Mouse (Mus musculus): ENCODE data around the gene Tmem132a. TPM values are rescaled to one million over a fixed set of nuclear protein-coding genes. Genes with fewer than 3 reads are reported as not detected.

Tmem132a gene
- total and polyA plus RNA-seq, 3 experiments, result 0.01 to 2.3 (median 0.27) TPM

GRCm38 (mm10) chr19:10816462-10816861 is 53.3 kb downstream of the Tmem132a start:
- Histone ChIP-seq H3K9me3 (replicated peaks) (no peaks in the 10 kb centered on the region), H3K27me3 (ENCODE audit: insufficient read depth, low read length) (peaks cover 3% of the 10 kb centered on the region; the same call in 1 of the 2 replicates), H3K36me3 (replicated peaks) (no peaks in the 10 kb centered on the region), H3K4me1 (ENCODE audit: insufficient read depth, low read depth, low read length) (peaks cover 7% of the 10 kb centered on the region; the same call in 1 of the 2 replicates), H3K4me3 (ENCODE audit: low read depth, low read length) (no peak overlapping the region)
- ATAC-seq (ENCODE audit: extremely low read depth, insufficient number of reproducible peaks, low FRiP score, poor library complexity, severe bottlenecking) (no peak), DNase-seq (ENCODE audit: low spot score) (no peak)
- TF ChIP-seq GATA2 (IDR thresholded peaks at IDR 0.05; ENCODE audit: borderline replicate concordance, low read depth, low read length) (no peak), TAL1 (conservative IDR thresholded peaks at IDR 0.05; ENCODE audit: low read depth, low read length) (no peak), GATA1 (IDR thresholded peaks at IDR 0.05; ENCODE audit: borderline replicate concordance, low read length) (no peak), CTCF (IDR thresholded peaks at IDR 0.05; ENCODE audit: low read depth, low read length) (no peak), POLR2AphosphoS5 (IDR thresholded peaks at IDR 0.05; ENCODE audit: insufficient replicate concordance, low read depth, low read length) (no peak)

GRCm38 (mm10) chr19:10815871-10816270 is 53.9 kb downstream of the Tmem132a start:
- H3K4me1 ChIP-seq (ENCODE audit: insufficient read depth, low read depth, low read length), result peaks cover 7% of the 10 kb centered on the region; the same call in 1 of the 2 replicates
- H3K36me3 ChIP-seq (replicated peaks), result no peaks in the 10 kb centered on the region
- H3K27me3 ChIP-seq (ENCODE audit: insufficient read depth, low read length), result peaks cover 3% of the 10 kb centered on the region; the same call in 1 of the 2 replicates
- ATAC-seq (ENCODE audit: extremely low read depth, insufficient number of reproducible peaks, low FRiP score, poor library complexity, severe bottlenecking), result no peak
- TF ChIP-seq GATA2 (IDR thresholded peaks at IDR 0.05; ENCODE audit: borderline replicate concordance, low read depth, low read length), result no peak
- no peak for TF ChIP-seq POLR2AphosphoS5 (IDR thresholded peaks at IDR 0.05; ENCODE audit: insufficient replicate concordance, low read depth, low read length)
- TF ChIP-seq GATA1 (IDR thresholded peaks at IDR 0.05; ENCODE audit: borderline replicate concordance, low read length), result no peak
- TF ChIP-seq CTCF (IDR thresholded peaks at IDR 0.05; ENCODE audit: low read depth, low read length), result no peak
- no peak for TF ChIP-seq TAL1 (conservative IDR thresholded peaks at IDR 0.05; ENCODE audit: low read depth, low read length)
- H3K9me3 ChIP-seq (replicated peaks), result no peaks in the 10 kb centered on the region
- H3K4me3 ChIP-seq (ENCODE audit: low read depth, low read length), result no peak overlapping the region
- no peak for DNase-seq (ENCODE audit: low spot score)

DNA sequence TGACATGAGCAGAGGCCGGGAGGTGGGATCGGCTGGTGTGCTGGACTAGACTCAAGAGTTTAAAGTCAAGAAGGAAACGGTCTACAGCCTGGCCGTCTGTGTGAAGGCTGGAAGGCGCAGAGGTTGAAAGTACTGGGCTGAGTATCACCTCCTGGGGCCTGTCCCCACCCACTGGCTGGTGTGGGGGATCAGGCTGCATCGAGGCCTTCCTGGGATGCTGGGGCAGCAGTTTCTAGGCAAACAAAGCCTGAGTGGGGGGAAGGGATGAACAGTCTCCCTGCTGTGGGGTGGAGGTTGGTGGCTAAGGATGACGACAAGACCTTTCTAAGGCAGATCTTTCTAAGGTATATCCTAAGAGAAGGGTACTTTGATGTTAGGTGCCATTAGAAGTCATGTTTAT is 55.8 kb downstream of the Tmem132a start:
- ATAC-seq (ENCODE audit: extremely low read depth, insufficient number of reproducible peaks, low FRiP score, poor library complexity, severe bottlenecking) (no peak), DNase-seq (ENCODE audit: low spot score) (no peak)
- Histone ChIP-seq H3K36me3 (replicated peaks) (no peaks in the 10 kb centered on the region), H3K27me3 (ENCODE audit: insufficient read depth, low read length) (peaks cover 3% of the 10 kb centered on the region; the same call in 1 of the 2 replicates), H3K4me3 (ENCODE audit: low read depth, low read length) (no peak overlapping the region), H3K4me1 (ENCODE audit: insufficient read depth, low read depth, low read length) (peaks cover 7% of the 10 kb centered on the region; the same call in 1 of the 2 replicates), H3K9me3 (replicated peaks) (no peaks in the 10 kb centered on the region)
- no peak for TF ChIP-seq TAL1 (conservative IDR thresholded peaks at IDR 0.05; ENCODE audit: low read depth, low read length)
- no peak for TF ChIP-seq CTCF (IDR thresholded peaks at IDR 0.05; ENCODE audit: low read depth, low read length)
- no peak for TF ChIP-seq POLR2AphosphoS5 (IDR thresholded peaks at IDR 0.05; ENCODE audit: insufficient replicate concordance, low read depth, low read length)
- TF ChIP-seq GATA1 (IDR thresholded peaks at IDR 0.05; ENCODE audit: borderline replicate concordance, low read length), result no peak
- TF ChIP-seq GATA2 (IDR thresholded peaks at IDR 0.05; ENCODE audit: borderline replicate concordance, low read depth, low read length), result no peak

DNA sequence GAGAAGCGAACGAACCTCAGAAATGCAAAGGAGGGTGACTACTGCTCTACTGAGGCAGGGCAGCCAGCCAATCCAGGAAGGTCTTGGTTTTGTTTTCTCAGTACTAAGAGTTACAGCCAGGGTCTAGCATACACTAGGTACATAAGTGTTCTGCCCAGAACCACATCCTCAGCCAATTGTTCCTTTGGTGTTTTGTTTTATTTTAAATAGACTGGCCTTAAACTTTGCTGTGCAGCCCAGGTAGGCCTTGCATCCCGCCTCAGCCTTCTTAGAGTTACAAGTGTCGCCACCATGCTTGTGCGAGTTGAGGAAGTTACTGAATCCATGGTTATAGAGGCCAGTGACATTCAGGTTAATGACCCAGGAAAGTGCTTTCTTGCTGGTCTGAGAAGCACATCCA is 56.7 kb downstream of the Tmem132a start:
- no peak for TF ChIP-seq GATA1 (IDR thresholded peaks at IDR 0.05; ENCODE audit: borderline replicate concordance, low read length)
- TF ChIP-seq GATA2 (IDR thresholded peaks at IDR 0.05; ENCODE audit: borderline replicate concordance, low read depth, low read length), result no peak
- Histone ChIP-seq H3K36me3 (replicated peaks) (no peaks in the 10 kb centered on the region), H3K4me1 (ENCODE audit: insufficient read depth, low read depth, low read length) (no peaks in the 10 kb centered on the region), H3K4me3 (ENCODE audit: low read depth, low read length) (no peak overlapping the region), H3K27me3 (ENCODE audit: insufficient read depth, low read length) (peaks cover 3% of the 10 kb centered on the region; the same call in 1 of the 2 replicates), H3K9me3 (replicated peaks) (no peaks in the 10 kb centered on the region)
- no peak for DNase-seq (ENCODE audit: low spot score)
- no peak for ATAC-seq (ENCODE audit: extremely low read depth, insufficient number of reproducible peaks, low FRiP score, poor library complexity, severe bottlenecking)

- Histone ChIP-seq H3K4me1 (ENCODE audit: insufficient read depth, low read depth, low read length) (no peaks in the 10 kb centered on the region), H3K4me3 (ENCODE audit: low read depth, low read length) (no peak overlapping the region), H3K9me3 (replicated peaks) (no peaks in the 10 kb centered on the region), H3K36me3 (replicated peaks) (no peaks in the 10 kb centered on the region), H3K27me3 (ENCODE audit: insufficient read depth, low read length) (no peaks in the 10 kb centered on the region)
- no peak for ATAC-seq (ENCODE audit: extremely low read depth, insufficient number of reproducible peaks, low FRiP score, poor library complexity, severe bottlenecking)
- TF ChIP-seq GATA1 (IDR thresholded peaks at IDR 0.05; ENCODE audit: borderline replicate concordance, low read length) (no peak), TAL1 (conservative IDR thresholded peaks at IDR 0.05; ENCODE audit: low read depth, low read length) (no peak), GATA2 (IDR thresholded peaks at IDR 0.05; ENCODE audit: borderline replicate concordance, low read depth, low read length) (no peak), CTCF (IDR thresholded peaks at IDR 0.05; ENCODE audit: low read depth, low read length) (no peak), POLR2AphosphoS5 (IDR thresholded peaks at IDR 0.05; ENCODE audit: insufficient replicate concordance, low read depth, low read length) (no peak)
- DNase-seq (ENCODE audit: low spot score), result no peak
Observed at GRCm38 (mm10) chr19:10811471-10811870, 58.3 kb downstream of the Tmem132a start.

DNA sequence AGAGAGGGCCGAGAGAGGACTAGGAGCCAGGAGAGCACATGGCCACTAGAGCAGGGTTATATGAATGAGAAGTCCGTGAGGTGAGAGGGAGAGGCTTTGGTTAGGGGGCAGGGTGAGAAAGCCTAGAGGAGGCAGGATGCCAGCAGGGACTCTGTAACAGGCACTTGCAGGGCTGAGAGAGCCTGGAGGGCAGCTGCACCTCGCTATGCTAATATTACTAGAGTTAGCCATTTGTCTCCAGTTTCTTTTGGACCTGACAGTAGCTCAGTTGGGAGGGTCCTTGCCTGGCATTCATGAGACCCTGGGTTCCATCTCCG is 59.6 kb downstream of the Tmem132a start:
- no peaks in the 10 kb centered on the region for H3K4me1 ChIP-seq (ENCODE audit: insufficient read depth, low read depth, low read length)
- no peak overlapping the region for H3K4me3 ChIP-seq (ENCODE audit: low read depth, low read length)
- DNase-seq (ENCODE audit: low spot score) (no peak), ATAC-seq (ENCODE audit: extremely low read depth, insufficient number of reproducible peaks, low FRiP score, poor library complexity, severe bottlenecking) (no peak)
- H3K36me3 ChIP-seq (replicated peaks), result no peaks in the 10 kb centered on the region
- no peak for TF ChIP-seq CTCF (IDR thresholded peaks at IDR 0.05; ENCODE audit: low read depth, low read length)
- no peak for TF ChIP-seq GATA1 (IDR thresholded peaks at IDR 0.05; ENCODE audit: borderline replicate concordance, low read length)
- no peak for TF ChIP-seq GATA2 (IDR thresholded peaks at IDR 0.05; ENCODE audit: borderline replicate concordance, low read depth, low read length)
- TF ChIP-seq POLR2AphosphoS5 (IDR thresholded peaks at IDR 0.05; ENCODE audit: insufficient replicate concordance, low read depth, low read length), result no peak
- TF ChIP-seq TAL1 (conservative IDR thresholded peaks at IDR 0.05; ENCODE audit: low read depth, low read length), result no peak
- no peaks in the 10 kb centered on the region for H3K9me3 ChIP-seq (replicated peaks)
- H3K27me3 ChIP-seq (ENCODE audit: insufficient read depth, low read length), result no peaks in the 10 kb centered on the region

Measured in G1E (cell line).